Mouse (Mus musculus) myocyte (in vitro differentiated cells): ENCODE results near the gene Clcn3. TPM values are rescaled to one million over a fixed set of nuclear protein-coding genes. Genes with fewer than 3 reads are reported as not detected.

Source experiments
- H3K27me3 ChIP-seq: one replicate; pipeline ENCODE4 v1.6.1; 2011; ENCODE audit not compliant: control insufficient read depth, insufficient read depth, insufficient read length
- H3K36me3 ChIP-seq: one replicate; pipeline ENCODE4 v1.6.1; 2011; ENCODE audit not compliant: control insufficient read depth, insufficient read depth
- H3K4me2 ChIP-seq: one replicate; pipeline ENCODE4 v1.6.1; 2011; ENCODE audit warnings: low read depth, control low read depth
- H3K4me3 ChIP-seq: one replicate; pipeline ENCODE4 v1.5.1; 2011; ENCODE audit warnings: mild to moderate bottlenecking, control low read depth, moderate library complexity
- H3K79me2 ChIP-seq: one replicate; pipeline ENCODE4 v1.6.1; 2011; ENCODE audit not compliant: control insufficient read depth, insufficient read depth
- H3ac ChIP-seq: one replicate; pipeline ENCODE4 v1.6.1; 2011; ENCODE audit not compliant: control insufficient read depth, insufficient read length
- CEBPB ChIP-seq: IDR thresholded peaks from 2 replicates; pipeline ENCODE4 v1.6.1; 2011; ENCODE audit warnings: mild to moderate bottlenecking, moderate library complexity; ENCODE audit not compliant: poor library complexity, insufficient read depth, severe bottlenecking
- E2F4 ChIP-seq: IDR thresholded peaks from one replicate; pipeline ENCODE4 v1.6.1; 2011; ENCODE audit warnings: mild to moderate bottlenecking, control low read depth, moderate library complexity; ENCODE audit not compliant: insufficient read depth
- MAX ChIP-seq: IDR thresholded peaks from one replicate; pipeline ENCODE4 v1.6.1; 2011; ENCODE audit warnings: low read depth, mild to moderate bottlenecking, control low read depth
- MYOD1 ChIP-seq, 3 experiments: IDR thresholded peaks; one replicate each; pipeline ENCODE4 v1.6.1; 2011; ENCODE audit warnings: control low read depth in 2 of 3, low read depth in 2 of 3, mild to moderate bottlenecking in 2 of 3, moderate library complexity in 1 of 3; ENCODE audit not compliant: insufficient read length in 2 of 3, control insufficient read depth in 1 of 3
- MYOG ChIP-seq, 3 experiments: IDR thresholded peaks; one replicate each; pipeline ENCODE4 v1.6.1; 2011; ENCODE audit warnings: control low read depth in 2 of 3, low read depth in 2 of 3, mild to moderate bottlenecking in 2 of 3; ENCODE audit not compliant: insufficient read length in 2 of 3, control insufficient read depth in 1 of 3, insufficient read depth in 1 of 3
- POLR2A ChIP-seq: IDR thresholded peaks from one replicate; pipeline ENCODE4 v1.6.1; 2011; ENCODE audit warnings: low read depth, mild to moderate bottlenecking, control low read depth, moderate library complexity; ENCODE audit not compliant: insufficient read length
- POLR2AphosphoS2 ChIP-seq: IDR thresholded peaks from one replicate; pipeline ENCODE4 v1.6.1; 2011; ENCODE audit warnings: low read depth, control low read depth; ENCODE audit not compliant: insufficient read length
- REST ChIP-seq: IDR thresholded peaks from one replicate; pipeline ENCODE4 v1.6.1; 2011; ENCODE audit warnings: mild to moderate bottlenecking, control low read depth, moderate library complexity; ENCODE audit not compliant: insufficient read depth, insufficient read length
- SRF ChIP-seq: IDR thresholded peaks from one replicate; pipeline ENCODE4 v1.6.1; 2011; ENCODE audit warnings: low read depth; ENCODE audit not compliant: control insufficient read depth, insufficient read length
- TCF12 ChIP-seq: IDR thresholded peaks from one replicate; pipeline ENCODE4 v1.6.1; 2011; ENCODE audit warnings: mild to moderate bottlenecking, control low read depth; ENCODE audit not compliant: poor library complexity, insufficient read depth, severe bottlenecking
- TCF3 ChIP-seq: IDR thresholded peaks from one replicate; pipeline ENCODE4 v1.6.1; 2011; ENCODE audit warnings: low read depth, control low read depth; ENCODE audit not compliant: insufficient read length
- USF1 ChIP-seq: IDR thresholded peaks from one replicate; pipeline ENCODE4 v1.6.1; 2011; ENCODE audit warnings: low read depth, mild to moderate bottlenecking, control low read depth, moderate library complexity
- polyA plus RNA-seq: library from polyadenylated mRNA; unstranded; fragments of >200 nt; fragmentation: generic; extraction: Trizol; gene quantifications from one replicate; pipeline ENCODE4 v1.2.1, GENCODE M21; 2012; ENCODE audit warnings: missing spikeins

Gene Clcn3
- 6.8 TPM for polyA plus RNA-seq

DNA sequence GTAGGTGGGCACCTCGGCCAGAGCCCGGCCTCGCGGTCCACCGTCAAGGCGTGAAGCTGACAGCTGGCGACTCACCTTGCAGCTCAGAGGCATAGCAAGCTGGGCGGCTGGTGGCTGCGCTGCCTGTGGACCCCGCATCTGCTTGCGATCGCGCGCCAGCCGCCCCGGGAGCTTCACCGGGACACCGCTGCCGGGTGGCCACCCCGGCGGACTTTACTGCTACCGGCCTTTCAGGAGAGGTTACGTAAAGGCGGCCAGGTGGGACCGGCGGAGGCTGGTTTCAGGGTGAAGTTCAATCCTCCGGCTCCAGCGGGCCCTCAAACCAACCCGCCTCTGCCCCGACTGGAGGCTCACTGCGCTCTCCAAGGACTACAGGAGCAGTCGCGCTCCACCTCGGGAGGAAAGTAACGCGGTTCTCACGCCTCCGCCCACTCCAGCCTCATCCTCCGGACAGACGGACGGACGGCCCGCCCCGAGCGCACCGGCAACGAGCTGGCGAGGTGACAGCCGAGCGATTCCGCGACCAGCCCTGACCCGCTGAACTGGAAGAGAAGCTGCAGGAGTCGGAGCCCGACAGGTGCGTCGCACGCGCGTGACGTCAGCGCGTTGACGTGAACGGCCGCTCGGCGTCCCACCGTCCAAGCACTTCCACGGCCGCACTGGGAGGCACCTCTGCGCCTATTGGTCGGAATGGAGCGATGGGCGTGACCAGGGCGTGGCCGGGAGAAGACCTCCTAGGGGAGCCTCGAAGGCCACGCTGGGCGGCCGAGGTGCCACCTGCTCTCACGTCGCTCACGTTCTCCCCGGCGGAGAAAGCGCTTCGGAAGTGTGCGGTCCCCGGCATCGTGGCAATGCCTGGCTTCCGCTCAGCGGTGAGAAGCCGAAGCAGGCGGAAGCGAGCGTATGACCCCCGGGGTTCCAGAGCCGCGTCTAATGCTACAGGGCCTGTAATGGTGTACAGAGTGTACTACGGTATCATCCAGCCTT, at the start of gene Clcn3:
Gene Clcn3, minus strand, starts transcription at position 600 of the 987 bp plus-strand sequence.
- Histone ChIP-seq H3K27me3 (no peaks in the 10 kb centered on the region), H3K4me3 (peak within 1 kb of the TSS; percentile 78), H3K4me2 (peak within 1 kb of the TSS; percentile 100), H3ac (peak within 1 kb of the TSS; percentile 70), H3K36me3 (no peaks in the 10 kb centered on the region), H3K79me2 (peaks cover 43% of the 10 kb centered on the region)
- TF ChIP-seq REST (no peak), MYOG (IDR thresholded peaks at IDR 0.05; ENCODE audit: control insufficient read depth in 1 of 3, insufficient read depth in 1 of 3, insufficient read length in 2 of 3, low read depth in 2 of 3) (peak; percentile 28 to 95 (median 90)), USF1 (no peak), MAX (no peak), TCF3 (peak; percentile 17), MYOD1 (IDR thresholded peaks at IDR 0.05; ENCODE audit: control insufficient read depth in 1 of 3, insufficient read length in 2 of 3, low read depth in 2 of 3) (peak in 2 of 3 experiments; percentile 80 to 86), E2F4 (no peak), CEBPB (no peak), TCF12 (no peak), POLR2A (peak; percentile 91), POLR2AphosphoS2 (peak; percentile 91), SRF (peak; percentile 48)

DNA sequence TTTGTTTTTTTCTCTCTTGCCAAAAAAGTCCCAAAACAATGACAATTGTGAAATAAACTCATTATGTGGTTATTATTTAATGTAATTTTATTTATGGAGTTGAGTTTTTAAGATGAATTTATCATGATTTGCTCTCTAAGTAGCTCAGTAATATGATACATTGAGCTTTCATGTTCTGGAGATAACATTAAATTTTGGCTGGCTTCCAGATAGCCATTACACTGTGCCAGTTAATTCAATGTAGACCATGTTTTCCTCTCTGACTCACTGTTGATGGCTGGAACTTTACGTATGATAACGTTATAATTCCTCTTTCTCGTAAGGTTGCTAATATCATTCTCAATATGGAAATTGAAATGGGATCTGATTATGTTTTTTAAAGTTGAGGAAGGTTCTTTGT, 13.4 kb upstream of the Clcn3 start:
- Histone ChIP-seq H3K4me3 (no peak overlapping the region), H3K79me2 (peaks cover 4% of the 10 kb centered on the region), H3ac (no peak overlapping the region), H3K4me2 (no peak overlapping the region), H3K36me3 (no peaks in the 10 kb centered on the region), H3K27me3 (no peaks in the 10 kb centered on the region)
- TF ChIP-seq POLR2AphosphoS2 (no peak), SRF (no peak), E2F4 (no peak), CEBPB (no peak), TCF3 (no peak)

DNA sequence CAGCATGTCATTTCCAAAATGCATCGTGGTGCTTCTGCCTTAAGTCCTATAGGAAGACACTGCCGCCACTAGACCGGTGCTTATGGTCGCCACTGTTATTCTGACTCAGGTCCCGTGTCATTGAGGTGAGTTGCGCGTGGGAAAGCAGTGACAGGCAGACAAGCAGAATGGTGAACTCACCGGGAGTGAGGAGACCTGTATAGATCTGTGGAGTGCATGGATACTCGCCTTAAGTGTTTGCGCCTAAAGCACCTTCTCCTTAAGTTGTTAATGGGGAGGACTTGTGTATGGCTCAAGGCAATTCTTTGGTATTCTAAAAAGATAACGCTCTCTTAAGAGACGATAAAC, 10.5 kb upstream of the Clcn3 start:
- H3K4me2 ChIP-seq, result peak overlapping the region; percentile 93
- H3K4me3 ChIP-seq, result peak overlapping the region; percentile 96
- H3K36me3 ChIP-seq, result no peaks in the 10 kb centered on the region
- H3K79me2 ChIP-seq, result peaks cover 4% of the 10 kb centered on the region
- H3ac ChIP-seq, result peak overlapping the region; percentile 38
- TF ChIP-seq SRF (no peak), MYOD1 (IDR thresholded peaks at IDR 0.05; ENCODE audit: control insufficient read depth in 1 of 3, insufficient read length in 2 of 3, low read depth in 2 of 3) (no peak), E2F4 (no peak), CEBPB (no peak), TCF12 (no peak), USF1 (no peak), POLR2A (no peak), MYOG (IDR thresholded peaks at IDR 0.05; ENCODE audit: control insufficient read depth in 1 of 3, insufficient read depth in 1 of 3, insufficient read length in 2 of 3, low read depth in 2 of 3) (no peak), TCF3 (no peak), MAX (no peak), REST (no peak), POLR2AphosphoS2 (no peak)
- no peaks in the 10 kb centered on the region for H3K27me3 ChIP-seq

DNA sequence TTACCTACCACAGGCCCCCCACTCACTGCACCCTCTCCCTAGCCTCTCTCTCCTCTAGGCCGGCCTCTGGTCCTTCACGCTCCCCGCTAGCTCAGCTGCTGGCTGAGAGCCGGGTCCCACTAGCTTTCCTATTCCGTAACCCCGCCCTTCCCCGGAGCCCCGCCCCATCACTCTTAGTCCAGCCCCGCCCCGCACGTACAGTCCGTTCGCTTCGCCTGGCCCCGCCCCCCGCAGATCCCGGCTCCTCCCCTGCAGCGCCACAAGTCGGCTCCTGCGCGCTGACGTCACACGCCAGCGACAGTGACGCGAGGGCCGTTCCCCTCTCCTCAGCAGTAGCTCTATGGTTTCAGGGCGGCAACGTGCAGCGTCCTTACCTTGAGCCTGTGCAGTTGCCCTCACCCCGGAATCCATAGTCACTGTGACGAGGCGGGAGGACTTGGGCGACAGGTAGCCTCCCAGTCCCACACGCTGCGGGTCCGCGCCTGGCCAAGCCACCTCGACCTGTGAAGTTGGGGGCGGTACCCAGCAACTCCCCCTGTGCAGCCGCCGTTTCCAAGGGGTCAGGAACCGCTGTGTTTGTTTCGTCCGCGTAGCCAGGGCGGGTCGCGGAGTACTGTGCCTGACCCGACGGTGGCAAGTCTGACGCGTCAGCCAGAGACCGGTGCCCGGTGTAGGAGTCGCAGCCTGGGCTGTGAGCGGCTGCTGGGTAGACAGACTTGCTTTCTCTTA, 10.0 kb upstream of the Clcn3 start, which contains the start of gene Nek1:
Gene Nek1, plus strand, starts transcription at position 286 of the 729 bp plus-strand sequence.
- peak within 1 kb of the TSS; percentile 96 for H3K4me3 ChIP-seq
- peaks cover 4% of the 10 kb centered on the region for H3K79me2 ChIP-seq
- no peaks in the 10 kb centered on the region for H3K36me3 ChIP-seq
- TF ChIP-seq MYOG (IDR thresholded peaks at IDR 0.05; ENCODE audit: control insufficient read depth in 1 of 3, insufficient read depth in 1 of 3, insufficient read length in 2 of 3, low read depth in 2 of 3) (peak in 1 of 3 experiments; percentile 21), SRF (peak; percentile 54), E2F4 (no peak), MYOD1 (IDR thresholded peaks at IDR 0.05; ENCODE audit: control insufficient read depth in 1 of 3, insufficient read length in 2 of 3, low read depth in 2 of 3) (peak in 1 of 3 experiments; percentile 35), TCF3 (peak; percentile 12), USF1 (no peak), POLR2A (peak; percentile 98), POLR2AphosphoS2 (peak; percentile 99), CEBPB (no peak)
- H3K27me3 ChIP-seq, result no peaks in the 10 kb centered on the region
- H3K4me2 ChIP-seq, result peak within 1 kb of the TSS; percentile 93
- peak within 1 kb of the TSS; percentile 38 for H3ac ChIP-seq
